Mouse (Mus musculus): Measurements from ENCODE around the gene Lgals7.

DNA sequence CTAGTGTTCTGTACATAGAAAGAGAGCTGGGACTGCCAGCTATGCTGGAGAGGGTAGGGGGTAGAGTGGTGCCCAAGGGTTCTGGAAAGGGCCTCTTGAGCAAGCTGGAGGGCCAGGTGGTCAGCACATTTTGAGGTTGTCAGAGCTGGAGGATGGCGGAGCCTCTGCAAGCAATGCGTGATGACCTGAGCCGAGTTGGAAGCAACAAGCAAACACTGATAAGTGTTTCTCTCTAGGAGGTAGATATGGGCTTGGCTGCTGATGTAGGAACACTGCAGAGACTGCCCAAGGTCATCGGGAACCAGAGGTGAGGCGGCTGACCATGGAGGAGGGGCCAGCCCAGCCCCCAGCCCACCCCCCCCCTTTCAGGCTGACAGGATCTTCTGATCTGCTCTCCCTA lies 32.7 kb upstream of the Lgals7 start:
- TF ChIP-seq CTCF (IDR thresholded peaks at IDR 0.05; ENCODE audit: borderline replicate concordance, extremely low read depth, insufficient read depth, insufficient read length): no peak
- TF ChIP-seq POLR2A (IDR thresholded peaks at IDR 0.05; ENCODE audit: borderline replicate concordance, extremely low read depth, insufficient read depth, insufficient read length, poor library complexity, severe bottlenecking): no peak
